Mouse (Mus musculus): ENCODE measurements around the gene Pja2.
"Not testable (repeated sequence)": the region's sequence is repeated elsewhere in the genome, so short reads cannot be mapped to it uniquely, and the experiment has no call there.

Pja2 gene

GRCm38 (mm10) chr17:64281368-64281767 lies 50.3 kb downstream of the Pja2 start:
- DNase-seq (ENCODE audit: low read depth, low spot score) = not testable (repeated sequence)

GRCm38 (mm10) chr17:64277649-64278212 lies 54.0 kb downstream of the Pja2 start:
- no peak for DNase-seq (ENCODE audit: low read depth, low spot score)

GRCm38 (mm10) chr17:64276666-64277065 lies 55.0 kb downstream of the Pja2 start:
- DNase-seq (ENCODE audit: low read depth, low spot score) = no peak

GRCm38 (mm10) chr17:64275188-64275587 lies 56.5 kb downstream of the Pja2 start:
- DNase-seq (ENCODE audit: low read depth, low spot score) = no peak

- no peak for DNase-seq (ENCODE audit: low read depth, low spot score)
These were observed 57.2 kb downstream of the Pja2 start for GRCm38 (mm10) chr17:64274341-64275105.

- no peak for DNase-seq (ENCODE audit: low read depth, low spot score)
These were observed 71.1 kb downstream of the Pja2 start for GRCm38 (mm10) chr17:64260571-64260970.

- DNase-seq (ENCODE audit: low read depth, low spot score) = no peak
These were observed 83.5 kb downstream of the Pja2 start for GRCm38 (mm10) chr17:64248246-64248645.

GRCm38 (mm10) chr17:64242898-64243297 lies 88.8 kb downstream of the Pja2 start:
- DNase-seq (ENCODE audit: low read depth, low spot score) = no peak

GRCm38 (mm10) chr17:64242310-64242859 lies 89.3 kb downstream of the Pja2 start:
- DNase-seq (ENCODE audit: low read depth, low spot score) = no peak

GRCm38 (mm10) chr17:64241544-64242292 lies 90.0 kb downstream of the Pja2 start:
- DNase-seq (ENCODE audit: low read depth, low spot score) = no peak

- no peak for DNase-seq (ENCODE audit: low read depth, low spot score)
These were observed 99.6 kb downstream of the Pja2 start for GRCm38 (mm10) chr17:64232134-64232533.

- DNase-seq (ENCODE audit: low read depth, low spot score) = not testable (repeated sequence)
These were observed 100.1 kb downstream of the Pja2 start for GRCm38 (mm10) chr17:64231637-64232036.

- peak; percentile 66 for DNase-seq (ENCODE audit: low read depth, low spot score)
These were observed 100.5 kb downstream of the Pja2 start for GRCm38 (mm10) chr17:64231172-64231571.

Data from ZHBTc4 (cell line).